Mouse (Mus musculus) olfactory bulb, adult 2 months (tissue): ENCODE measurements around the gene Prex1.

ENCODE experiments used
- CTCF ChIP-seq: fragments of 200-500 bp; IDR thresholded peaks from 2 replicates; pipeline ENCODE4 v1.5.1; 2012; ENCODE audit warnings: low read depth, mild to moderate bottlenecking, low read length, moderate library complexity; ENCODE audit not compliant: insufficient read depth
- POLR2A ChIP-seq: fragments of 200-500 bp; IDR thresholded peaks from 2 replicates; pipeline ENCODE4 v1.6.1; 2012; ENCODE audit warnings: mild to moderate bottlenecking, low read depth, low read length, moderate library complexity; ENCODE audit not compliant: insufficient read depth

- TF ChIP-seq CTCF, result no peak
- no peak for TF ChIP-seq POLR2A
Observed at GRCm38 (mm10) chr2:166561781-166562180, 151.9 kb downstream of the Prex1 start.
